Mouse (Mus musculus) heart, embryonic 11.5 days (tissue): Measurements from ENCODE around the gene Taf6l. TPM values are rescaled to one million over a fixed set of nuclear protein-coding genes. Genes with fewer than 3 reads are reported as not detected.

Source experiments
- ATAC-seq: fragments of 200-750 bp; cut with Nextera tagmentation; replicated peaks from 2 replicates; pipeline ENCODE4 v1.8.0; 2017; ENCODE audit warnings: moderate library complexity; ENCODE audit not compliant: insufficient number of reproducible peaks, low FRiP score, low TSS enrichment
- H3K27ac ChIP-seq: fragments of 300-500 bp; sonication (generic); 2 replicates; pipeline ENCODE4 v1.5.1; 2014; ENCODE audit warnings: mild to moderate bottlenecking, low read depth, low read length
- H3K27me3 ChIP-seq: fragments of 300-500 bp; sonication (generic); 2 replicates; pipeline ENCODE4 v1.6.1; 2014; ENCODE audit warnings: mild to moderate bottlenecking, low read length, mixed read lengths; ENCODE audit not compliant: control insufficient read depth, insufficient read depth
- H3K36me3 ChIP-seq: fragments of 300-500 bp; sonication (generic); 2 replicates; pipeline ENCODE4 v1.6.1; 2014; ENCODE audit warnings: mild to moderate bottlenecking, low read length, moderate library complexity, mixed read lengths; ENCODE audit not compliant: control insufficient read depth, insufficient read depth
- H3K4me1 ChIP-seq: fragments of 300-500 bp; sonication (generic); 2 replicates; pipeline ENCODE4 v1.6.1; 2014; ENCODE audit warnings: low read length; ENCODE audit not compliant: control insufficient read depth, insufficient read depth
- H3K4me2 ChIP-seq: fragments of 300-500 bp; sonication (generic); 2 replicates; pipeline ENCODE4 v1.6.1; 2014; ENCODE audit warnings: mild to moderate bottlenecking, moderate library complexity
- H3K4me3 ChIP-seq: fragments of 300-500 bp; sonication (generic); 2 replicates; pipeline ENCODE4 v1.5.1; 2014; ENCODE audit warnings: low read depth, low read length
- H3K9ac ChIP-seq: fragments of 300-500 bp; sonication (generic); 2 replicates; pipeline ENCODE4 v1.6.1; 2014; ENCODE audit warnings: mild to moderate bottlenecking, low read depth, low read length, moderate library complexity
- H3K9me3 ChIP-seq: fragments of 300-500 bp; sonication (generic); replicated peaks from 2 replicates; pipeline ENCODE4 v1.6.1; 2016; ENCODE audit warnings: low read length; ENCODE audit not compliant: control insufficient read depth
- WGBS: fragments of 180-500 bp; shearing (Covaris S2); extraction: QIAGEN DNeasy Blood & Tissue Kit; methylation state at CpG from one replicate; pipeline ENCODE4 v1.1.7; 2014; ENCODE audit not compliant: insufficient replicate concordance; 5-methylcytosine and 5-hydroxymethylcytosine counted together
- polyA plus RNA-seq: library from polyadenylated mRNA; unstranded; fragments of >200 nt; fragmentation: Nextera tagmentation; extraction: Ambion mirVana; gene quantifications from 2 replicates; pipeline ENCODE4 v1.2.1, GENCODE M21; 2014

The Taf6l gene
- polyA plus RNA-seq, 1 experiment from 2014 or later, result 14.3 TPM

DNA sequence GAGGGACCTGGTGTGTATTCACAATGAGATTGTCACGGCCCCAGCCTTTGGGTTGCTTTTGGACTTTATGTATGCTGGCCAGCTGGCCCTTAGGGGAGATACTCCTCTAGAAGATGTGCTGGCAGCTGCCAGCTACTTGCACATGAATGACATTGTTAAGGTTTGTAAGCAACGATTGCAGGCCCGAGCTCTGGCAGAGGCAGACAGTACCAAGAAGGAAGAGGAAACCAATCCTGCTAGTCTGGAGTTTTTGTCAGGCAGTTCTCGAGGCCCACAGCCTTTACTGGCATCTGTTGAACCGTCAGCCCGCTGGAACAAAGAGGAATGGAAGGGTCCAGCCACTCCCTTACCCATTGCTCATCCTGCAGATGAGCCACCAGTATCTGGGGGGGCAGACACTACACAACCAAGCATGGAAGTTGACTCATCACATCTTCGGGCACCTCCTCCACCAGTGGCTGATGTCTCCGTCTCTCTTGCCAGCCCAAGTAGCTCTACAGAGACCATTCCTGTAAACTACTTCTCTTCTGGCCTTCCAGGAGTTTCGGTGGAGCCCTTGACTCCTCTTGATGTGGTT, 17.1 kb upstream of the Taf6l start:
- WGBS, result 91% methylated on average over 9 of the region's 9 CpGs
- no peak for ATAC-seq
- H3K27ac ChIP-seq, result 0 out of 2 replicates have a peak overlapping the region, but pooled peaks have one; percentile 82
- H3K27me3 ChIP-seq, result no peaks in the 10 kb centered on the region
- peaks cover 4% of the 10 kb centered on the region for H3K36me3 ChIP-seq
- H3K9ac ChIP-seq, result no peak overlapping the region
- H3K9me3 ChIP-seq, result no peaks in the 10 kb centered on the region
- H3K4me3 ChIP-seq, result peak overlapping the region; percentile 63
- H3K4me2 ChIP-seq, result peak overlapping the region; percentile 88
- peaks cover 3% of the 10 kb centered on the region; the same call in 1 of the 2 replicates for H3K4me1 ChIP-seq

DNA sequence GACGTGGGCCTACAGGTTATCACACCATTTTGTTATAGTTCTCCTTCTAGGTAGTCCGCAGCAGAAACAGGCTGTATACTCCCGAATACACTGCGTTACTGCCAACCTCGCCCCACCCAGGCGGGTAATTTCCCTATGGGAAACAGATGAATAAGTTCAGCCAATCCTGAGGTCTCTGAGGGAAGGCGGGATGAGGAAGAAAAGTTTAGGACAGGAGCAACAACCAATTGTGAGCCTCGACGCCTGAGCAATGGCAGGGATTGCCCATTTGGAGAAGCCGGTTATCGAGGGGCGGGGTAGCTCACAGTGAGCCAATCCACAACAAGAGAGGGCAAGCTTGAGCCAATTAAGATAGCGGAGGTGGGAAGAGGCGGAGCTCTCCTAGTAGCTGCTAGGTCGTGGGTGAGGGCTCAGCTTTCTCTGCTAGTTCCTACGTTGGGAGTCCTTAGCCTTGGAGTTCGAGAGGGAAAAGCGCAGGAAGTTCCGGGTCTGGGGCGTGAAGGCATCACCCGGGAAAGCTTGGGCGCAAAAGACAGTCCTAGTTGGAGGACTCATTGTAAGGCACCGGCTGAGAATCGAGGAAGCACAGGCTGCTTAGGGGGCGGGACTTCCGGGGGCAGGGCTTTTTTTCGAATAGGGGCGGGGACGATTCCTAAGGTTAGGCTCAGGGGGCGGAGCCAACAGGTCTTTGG, 16.1 kb upstream of the Taf6l start, which contains the start of gene Zbtb3:
TSS of gene Zbtb3 (plus strand) at position 426 of the 692 bp plus-strand sequence.
- H3K4me3 ChIP-seq, result peak within 1 kb of the TSS; percentile 63
- H3K4me2 ChIP-seq, result peak within 1 kb of the TSS; percentile 88
- no peaks in the 10 kb centered on the region for H3K9me3 ChIP-seq
- H3K27me3 ChIP-seq, result no peaks in the 10 kb centered on the region
- H3K4me1 ChIP-seq, result peaks cover 7% of the 10 kb centered on the region; the same call in 1 of the 2 replicates
- WGBS, result under 1% methylated on average over 30 of the region's 30 CpGs
- H3K36me3 ChIP-seq, result peaks cover 4% of the 10 kb centered on the region
- ATAC-seq, result peak; percentile 94
- peak within 1 kb of the TSS; percentile 82 for H3K27ac ChIP-seq
- peak within 1 kb of the TSS; percentile 69 for H3K9ac ChIP-seq

DNA sequence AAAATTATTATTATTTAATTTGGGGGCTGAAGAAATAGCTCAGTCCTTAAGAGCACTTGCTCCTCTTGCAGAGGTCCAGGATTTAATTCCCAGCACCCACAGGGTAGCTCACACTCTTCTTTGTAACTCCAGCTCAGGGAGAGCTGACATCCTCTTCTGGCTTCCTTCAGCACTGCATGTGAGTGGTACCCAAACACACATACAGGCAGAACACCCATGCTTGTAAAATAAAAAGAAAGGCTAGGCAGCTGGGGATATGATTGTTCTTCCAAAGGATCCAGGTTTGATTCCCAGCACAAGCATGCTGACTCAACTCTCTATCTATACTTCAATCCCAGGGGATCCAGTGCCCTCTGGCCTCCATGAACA, 12.7 kb upstream of the Taf6l start:
- Histone ChIP-seq H3K4me1 (peaks cover 7% of the 10 kb centered on the region; the same call in 1 of the 2 replicates), H3K4me2 (peak overlapping the region; percentile 77), H3K27ac (no peak overlapping the region), H3K36me3 (peaks cover 12% of the 10 kb centered on the region), H3K27me3 (no peaks in the 10 kb centered on the region), H3K4me3 (peak overlapping the region; percentile 91), H3K9me3 (no peaks in the 10 kb centered on the region), H3K9ac (peak overlapping the region; percentile 94; the same call in 1 of the 2 replicates)
- no peak for ATAC-seq

DNA sequence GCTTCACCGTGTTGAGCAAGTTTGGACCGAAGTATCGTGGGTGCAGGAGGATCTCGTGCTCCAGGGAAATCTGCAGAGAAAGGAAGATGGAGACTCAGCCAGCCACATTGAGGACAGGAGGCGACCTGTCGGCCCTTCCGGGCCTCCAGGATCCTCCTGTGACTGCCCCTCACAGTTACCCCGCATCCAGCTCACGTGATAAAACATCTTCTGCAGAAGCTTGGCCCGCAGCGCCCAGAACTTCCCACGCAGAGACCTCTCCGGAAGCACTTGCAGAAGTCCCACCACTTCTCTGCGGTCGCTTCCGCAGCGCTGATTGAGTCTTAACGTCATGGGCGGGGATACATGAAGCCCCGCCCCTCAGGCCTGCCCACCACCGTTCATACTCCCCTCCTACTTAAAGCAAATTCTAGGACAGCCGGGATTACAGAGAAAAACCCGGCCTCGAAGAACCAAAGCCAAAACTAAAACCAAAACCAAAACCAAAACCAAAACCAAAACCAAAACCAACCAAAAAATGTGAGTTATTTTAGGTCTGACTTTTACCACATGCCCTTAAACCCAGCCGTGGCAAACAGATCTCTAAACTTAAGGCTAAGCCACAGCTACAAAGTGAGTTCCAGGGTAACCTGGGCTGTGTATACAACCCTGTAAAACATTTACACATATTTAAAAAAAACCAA, 12.2 kb upstream of the Taf6l start, which contains the start of gene Polr2g:
TSS of gene Polr2g (minus strand) at position 314 of the 683 bp plus-strand sequence.
- H3K9ac ChIP-seq, result peak within 1 kb of the TSS; percentile 94
- H3K27ac ChIP-seq, result peak within 1 kb of the TSS; percentile 70
- peaks cover 7% of the 10 kb centered on the region; the same call in 1 of the 2 replicates for H3K4me1 ChIP-seq
- no peaks in the 10 kb centered on the region for H3K9me3 ChIP-seq
- H3K4me3 ChIP-seq, result peak within 1 kb of the TSS; percentile 91
- no peaks in the 10 kb centered on the region for H3K27me3 ChIP-seq
- WGBS, result 2% methylated on average over 25 of the region's 25 CpGs
- peaks cover 17% of the 10 kb centered on the region for H3K36me3 ChIP-seq
- ATAC-seq, result peak; percentile 82
- peak within 1 kb of the TSS; percentile 77 for H3K4me2 ChIP-seq

DNA sequence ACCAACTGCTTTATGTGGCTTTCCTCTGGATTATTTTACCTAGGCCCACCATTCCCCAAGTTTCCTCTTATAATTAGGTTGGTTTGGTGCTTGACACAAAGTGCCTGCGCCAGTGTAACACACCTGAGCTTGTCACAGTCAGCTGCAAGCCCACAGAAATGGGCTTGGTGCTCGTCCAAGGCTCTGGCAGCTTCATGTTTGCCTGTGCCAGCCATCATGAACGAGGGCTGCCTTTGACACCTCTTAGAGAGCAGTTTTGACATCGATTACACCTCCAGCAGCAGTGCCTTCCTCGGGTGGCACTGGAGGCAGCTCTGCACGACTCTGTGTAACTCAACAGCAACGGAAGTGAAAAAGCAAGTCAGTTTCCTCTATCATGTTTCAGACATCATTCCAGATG, 4.0 kb upstream of the Taf6l start:
- H3K4me3 ChIP-seq, result no peak overlapping the region
- H3K27ac ChIP-seq, result no peak overlapping the region
- no peaks in the 10 kb centered on the region for H3K27me3 ChIP-seq
- H3K4me2 ChIP-seq, result no peak overlapping the region
- H3K36me3 ChIP-seq, result peaks cover 26% of the 10 kb centered on the region
- ATAC-seq, result no peak
- no peak overlapping the region for H3K9ac ChIP-seq
- WGBS, result 70% methylated on average over 7 of the region's 7 CpGs
- H3K4me1 ChIP-seq, result no peaks in the 10 kb centered on the region
- H3K9me3 ChIP-seq, result no peaks in the 10 kb centered on the region

DNA sequence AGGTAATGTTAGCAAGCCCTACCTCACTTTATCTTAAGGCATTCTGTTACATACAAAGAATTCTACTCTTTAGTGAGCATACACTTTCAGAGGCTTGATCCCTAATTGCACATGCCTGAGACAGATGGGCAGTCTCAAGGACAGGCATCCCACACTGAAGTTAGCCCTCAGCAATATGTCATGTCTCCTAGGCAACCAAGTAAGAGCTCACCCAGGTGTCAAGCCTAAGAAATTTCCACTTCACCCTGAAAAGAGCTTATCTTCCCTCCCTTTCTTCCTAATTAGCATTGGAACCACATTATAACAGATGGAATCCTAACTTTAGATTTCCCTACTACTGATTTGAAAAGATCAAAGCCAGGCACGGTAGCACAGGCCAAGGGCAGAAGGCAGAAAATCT, 3.0 kb upstream of the Taf6l start:
- Histone ChIP-seq H3K9ac (no peak overlapping the region), H3K36me3 (peaks cover 19% of the 10 kb centered on the region), H3K27me3 (no peaks in the 10 kb centered on the region), H3K4me2 (no peak overlapping the region), H3K4me1 (no peaks in the 10 kb centered on the region), H3K9me3 (no peaks in the 10 kb centered on the region), H3K27ac (no peak overlapping the region), H3K4me3 (no peak overlapping the region)
- 62% methylated on average over 1 of the region's 1 CpGs for WGBS
- no peak for ATAC-seq

DNA sequence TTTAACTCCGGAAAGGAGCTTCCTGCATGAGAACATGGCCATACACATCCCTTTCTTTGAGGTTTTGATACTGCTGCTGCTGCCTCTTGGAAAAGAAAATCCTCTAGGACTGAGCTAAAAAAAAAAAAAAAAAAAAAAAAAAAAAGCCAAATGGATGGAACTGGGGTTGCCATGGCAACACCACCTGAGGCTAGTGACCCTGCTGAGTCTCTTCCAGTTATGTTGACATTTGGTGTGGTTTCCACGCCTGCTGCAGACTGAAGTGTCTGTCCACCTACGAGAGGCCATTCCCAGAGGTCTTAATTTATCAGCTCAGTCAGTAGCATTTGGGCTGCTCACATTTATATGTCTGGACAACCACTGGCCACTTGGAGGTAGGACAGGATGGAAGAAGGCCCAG, 2.3 kb upstream of the Taf6l start:
- Histone ChIP-seq H3K4me3 (no peak overlapping the region), H3K4me2 (no peak overlapping the region), H3K9me3 (no peaks in the 10 kb centered on the region), H3K4me1 (no peaks in the 10 kb centered on the region), H3K27me3 (no peaks in the 10 kb centered on the region), H3K9ac (no peak overlapping the region), H3K27ac (no peak overlapping the region), H3K36me3 (peaks cover 13% of the 10 kb centered on the region)
- 26% methylated on average over 3 of the region's 3 CpGs for WGBS
- no peak for ATAC-seq

DNA sequence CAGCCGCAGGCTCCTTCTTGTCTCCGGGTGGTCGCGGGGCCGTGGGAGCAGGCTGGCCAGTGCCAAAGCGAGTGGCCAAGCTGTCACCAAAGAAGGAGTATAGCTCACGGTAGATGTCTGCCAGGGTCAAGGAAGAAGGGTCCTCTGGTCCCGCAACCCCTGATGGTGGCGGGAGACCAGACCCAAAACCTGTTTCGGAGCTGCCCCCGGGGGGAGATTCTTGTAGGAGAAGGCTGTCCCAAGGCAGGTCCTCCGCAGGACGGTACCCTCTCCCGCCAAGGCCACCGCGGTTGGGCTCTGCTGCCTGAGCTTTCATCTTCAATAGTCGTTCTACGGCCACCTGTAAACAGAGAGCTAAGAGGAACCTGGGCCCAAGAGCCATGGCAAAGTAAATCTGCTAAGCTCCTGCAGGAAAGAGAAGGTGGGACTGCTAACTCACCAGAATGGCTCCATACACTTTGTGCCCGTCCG, 11.2 kb downstream of the Taf6l start:
- Histone ChIP-seq H3K9me3 (no peaks in the 10 kb centered on the region), H3K27ac (peak overlapping the region; percentile 99), H3K4me2 (peak overlapping the region; percentile 99), H3K4me1 (peaks cover 17% of the 10 kb centered on the region), H3K9ac (peak overlapping the region; percentile 96), H3K27me3 (no peaks in the 10 kb centered on the region), H3K36me3 (peaks cover 10% of the 10 kb centered on the region; the same call in 1 of the 2 replicates), H3K4me3 (peak overlapping the region; percentile 87)
- ATAC-seq, result peak; percentile 4; the same call in 1 of the 2 replicates
- 6% methylated on average over 20 of the region's 20 CpGs for WGBS
